Mouse (Mus musculus): ENCODE measurements at regions not wholly inside any gene's neighbourhood (a gene's known extent, or its start where the extent isn't known, plus 50 kb on each side); places are given as distances from the start of the nearest gene placed in this dataset.

DNA sequence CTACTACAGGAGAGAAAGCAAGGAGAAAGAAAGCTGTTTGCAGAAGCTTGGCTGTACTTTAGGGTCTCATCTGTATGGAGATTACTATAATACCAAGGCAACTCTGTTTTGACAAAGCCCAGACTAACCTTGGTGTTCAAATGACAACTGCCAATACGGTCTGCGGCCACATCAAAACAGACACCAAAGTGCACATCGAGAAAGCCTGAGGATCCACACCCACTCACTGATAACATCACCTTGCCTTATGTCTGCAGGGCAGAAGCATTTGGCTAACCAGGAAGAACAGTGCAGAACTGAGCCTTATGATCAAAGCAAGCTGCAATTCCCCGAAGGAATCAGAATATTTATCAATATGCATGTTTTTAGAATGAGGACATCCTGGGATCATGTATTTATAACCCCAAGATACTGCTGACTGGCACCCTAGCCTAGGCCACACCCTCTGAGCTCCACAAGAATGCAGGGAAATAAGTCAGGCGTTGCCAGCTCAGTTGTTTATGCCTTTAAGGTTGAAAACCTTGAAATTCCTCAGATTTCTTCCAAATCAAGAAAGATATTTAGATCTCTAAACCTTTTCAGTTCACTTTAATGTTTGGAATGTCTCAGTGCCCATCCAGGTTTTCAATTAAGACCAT is 154.9 kb upstream of the Agr3 start:
- no peaks in the 10 kb centered on the region for H3K36me3 ChIP-seq (ENCODE audit: insufficient read depth, low read length)
- DNase-seq (ENCODE audit: low spot score) (no peak), ATAC-seq (ENCODE audit: low FRiP score) (no peak)
- WGBS: 68% methylated on average over 5 of the region's 5 CpGs
- no peak overlapping the region for H3K9ac ChIP-seq (replicated peaks; ENCODE audit: low read length, poor library complexity, severe bottlenecking)
- no peaks in the 10 kb centered on the region for H3K27me3 ChIP-seq (ENCODE audit: insufficient read depth, low read length)
- no peak for TF ChIP-seq CTCF (IDR thresholded peaks at IDR 0.05)
- no peak overlapping the region for H3K27ac ChIP-seq (ENCODE audit: low read depth, low read length)
- H3K4me1 ChIP-seq (ENCODE audit: insufficient read depth, low read length): no peaks in the 10 kb centered on the region
- no peak overlapping the region for H3K4me3 ChIP-seq (ENCODE audit: low read depth, low read length)
- H3K9me3 ChIP-seq (ENCODE audit: low read length): no peaks in the 10 kb centered on the region
- no peak overlapping the region for H3K4me2 ChIP-seq (ENCODE audit: low read depth, low read length, poor library complexity, severe bottlenecking)

DNA sequence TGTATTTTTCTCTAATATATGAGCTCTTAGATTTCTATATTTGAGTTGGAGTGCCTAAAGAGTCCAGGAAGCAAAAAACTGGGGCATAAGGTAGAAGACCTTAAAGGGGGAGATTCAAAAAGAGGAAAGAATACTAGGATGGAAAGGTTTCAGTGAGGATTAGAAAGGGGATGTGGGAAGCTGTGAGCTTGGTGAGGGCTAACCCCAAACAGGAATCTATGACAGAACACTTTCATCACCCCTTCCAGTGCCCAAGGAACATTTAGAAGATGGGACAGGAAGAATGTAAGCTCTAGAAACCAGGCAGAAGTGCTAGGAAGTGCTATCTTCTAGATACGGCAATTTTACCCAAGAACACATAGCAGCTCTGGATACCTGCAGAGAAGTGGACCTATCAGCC is 166.5 kb upstream of the Agr3 start:
- TF ChIP-seq CTCF (IDR thresholded peaks at IDR 0.05): no peak
- Histone ChIP-seq H3K27ac (ENCODE audit: low read depth, low read length) (no peak overlapping the region), H3K36me3 (ENCODE audit: insufficient read depth, low read length) (no peaks in the 10 kb centered on the region), H3K27me3 (ENCODE audit: insufficient read depth, low read length) (no peaks in the 10 kb centered on the region), H3K9ac (replicated peaks; ENCODE audit: low read length, poor library complexity, severe bottlenecking) (no peak overlapping the region), H3K4me1 (ENCODE audit: insufficient read depth, low read length) (no peaks in the 10 kb centered on the region), H3K4me3 (ENCODE audit: low read depth, low read length) (no peak overlapping the region), H3K9me3 (ENCODE audit: low read length) (peaks cover under 1% of the 10 kb centered on the region; the same call in 1 of the 2 replicates), H3K4me2 (ENCODE audit: low read depth, low read length, poor library complexity, severe bottlenecking) (no peak overlapping the region)
- no peak for ATAC-seq (ENCODE audit: low FRiP score)
- 100% methylated on average over 1 of the region's 1 CpGs for WGBS
- no peak for DNase-seq (ENCODE audit: low spot score)

DNA sequence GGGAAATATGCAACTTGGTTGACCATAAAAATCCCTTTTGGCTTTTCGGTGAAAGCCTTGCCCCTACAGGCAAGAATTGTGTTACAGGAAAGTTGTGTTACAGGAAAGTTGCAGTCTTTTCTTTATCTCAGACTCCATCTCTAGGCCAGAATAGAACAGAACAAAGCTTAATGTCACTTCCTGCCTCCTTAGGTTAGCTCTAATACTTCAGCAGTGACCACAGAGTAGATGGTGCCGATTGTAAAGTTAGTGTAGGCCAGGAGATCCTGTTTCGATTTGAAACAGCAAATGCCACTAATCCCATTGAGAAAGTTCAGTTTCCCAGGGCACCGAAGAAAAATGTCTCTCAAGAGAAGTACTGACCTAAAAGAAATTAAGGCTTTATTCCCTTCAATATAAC is 170.3 kb upstream of the Agr3 start:
- Histone ChIP-seq H3K27ac (ENCODE audit: low read depth, low read length) (no peak overlapping the region), H3K4me2 (ENCODE audit: low read depth, low read length, poor library complexity, severe bottlenecking) (no peak overlapping the region), H3K9ac (replicated peaks; ENCODE audit: low read length, poor library complexity, severe bottlenecking) (no peak overlapping the region), H3K27me3 (ENCODE audit: insufficient read depth, low read length) (no peaks in the 10 kb centered on the region), H3K9me3 (ENCODE audit: low read length) (peaks cover 3% of the 10 kb centered on the region; the same call in 1 of the 2 replicates), H3K4me1 (ENCODE audit: insufficient read depth, low read length) (no peaks in the 10 kb centered on the region), H3K36me3 (ENCODE audit: insufficient read depth, low read length) (no peaks in the 10 kb centered on the region), H3K4me3 (ENCODE audit: low read depth, low read length) (no peak overlapping the region)
- TF ChIP-seq CTCF (IDR thresholded peaks at IDR 0.05): no peak
- ATAC-seq (ENCODE audit: low FRiP score) (no peak), DNase-seq (ENCODE audit: low spot score) (no peak)
- 73% methylated on average over 4 of the region's 4 CpGs for WGBS

DNA sequence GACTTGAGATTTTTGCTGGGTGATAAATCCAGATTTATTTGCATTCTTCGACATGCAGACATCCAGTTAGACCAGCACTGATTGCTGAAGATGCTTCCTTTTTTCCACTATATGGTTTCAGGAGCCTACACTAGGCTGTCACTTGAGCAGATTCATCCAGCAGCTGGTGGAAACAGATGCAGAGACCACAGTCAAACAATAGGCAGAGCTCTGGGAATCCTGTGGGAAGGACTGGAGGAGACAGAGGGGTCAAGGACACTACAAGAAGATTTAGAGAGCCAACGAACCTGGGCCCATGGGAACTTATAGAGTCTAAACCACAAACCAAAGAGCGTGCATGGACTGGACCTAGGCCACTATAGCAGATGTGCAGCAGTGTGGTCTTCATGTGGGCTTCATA is 177.4 kb upstream of the Agr3 start:
- Histone ChIP-seq H3K4me3 (ENCODE audit: low read depth, low read length) (no peak overlapping the region), H3K9me3 (ENCODE audit: low read length) (0 out of 2 replicates have a peak, but pooled peaks cover 3% of the 10 kb centered on the region)

DNA sequence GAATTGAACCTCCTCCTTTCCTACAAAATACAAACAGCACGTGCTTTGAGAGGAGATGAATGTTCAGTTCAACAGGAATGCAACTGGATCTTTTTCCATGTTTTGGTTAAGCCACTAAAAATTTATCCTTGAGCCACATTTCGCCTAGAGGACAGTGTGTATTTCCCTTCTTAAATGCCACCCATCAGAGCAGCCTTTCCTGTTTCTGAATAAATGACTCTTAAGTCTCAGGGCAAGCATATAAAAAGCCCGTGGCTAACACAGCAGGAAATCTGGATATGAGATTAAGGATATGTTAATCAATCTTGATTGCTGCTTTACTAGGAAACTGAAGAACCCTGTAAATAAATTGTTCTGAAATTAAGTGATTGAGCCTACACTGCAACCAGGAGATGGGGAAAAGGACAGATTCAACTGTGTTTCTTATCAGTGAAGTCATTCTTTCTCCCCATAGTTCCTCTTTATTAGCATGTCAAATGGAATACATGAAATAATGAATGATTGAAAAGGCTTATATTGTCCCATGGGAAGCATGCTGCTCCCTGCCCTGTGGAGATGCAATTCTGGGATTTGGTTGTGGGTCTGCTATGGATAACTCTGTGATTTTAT is 178.6 kb upstream of the Agr3 start:
- WGBS: 38% methylated on average over 3 of the region's 3 CpGs
- DNase-seq (ENCODE audit: low spot score) (no peak), ATAC-seq (ENCODE audit: low FRiP score) (no peak)
- Histone ChIP-seq H3K9me3 (ENCODE audit: low read length) (0 out of 2 replicates have a peak, but pooled peaks cover 3% of the 10 kb centered on the region), H3K4me1 (ENCODE audit: insufficient read depth, low read length) (no peaks in the 10 kb centered on the region), H3K27me3 (ENCODE audit: insufficient read depth, low read length) (no peaks in the 10 kb centered on the region), H3K9ac (replicated peaks; ENCODE audit: low read length, poor library complexity, severe bottlenecking) (no peak overlapping the region), H3K4me2 (ENCODE audit: low read depth, low read length, poor library complexity, severe bottlenecking) (no peak overlapping the region), H3K4me3 (ENCODE audit: low read depth, low read length) (no peak overlapping the region), H3K27ac (ENCODE audit: low read depth, low read length) (no peak overlapping the region), H3K36me3 (ENCODE audit: insufficient read depth, low read length) (no peaks in the 10 kb centered on the region)
- TF ChIP-seq CTCF (IDR thresholded peaks at IDR 0.05): no peak

More for the DNA sequence above, 177.4 kb upstream of the Agr3 start:
- Histone ChIP-seq H3K36me3 (ENCODE audit: insufficient read depth, low read length) (no peaks in the 10 kb centered on the region), H3K4me1 (ENCODE audit: insufficient read depth, low read length) (no peaks in the 10 kb centered on the region), H3K27me3 (ENCODE audit: insufficient read depth, low read length) (no peaks in the 10 kb centered on the region), H3K9ac (replicated peaks; ENCODE audit: low read length, poor library complexity, severe bottlenecking) (no peak overlapping the region), H3K27ac (ENCODE audit: low read depth, low read length) (no peak overlapping the region), H3K4me2 (ENCODE audit: low read depth, low read length, poor library complexity, severe bottlenecking) (no peak overlapping the region)
- DNase-seq (ENCODE audit: low spot score) (no peak), ATAC-seq (ENCODE audit: low FRiP score) (no peak)
- no peak for TF ChIP-seq CTCF (IDR thresholded peaks at IDR 0.05)
- 76% methylated on average over 3 of the region's 3 CpGs for WGBS

DNA sequence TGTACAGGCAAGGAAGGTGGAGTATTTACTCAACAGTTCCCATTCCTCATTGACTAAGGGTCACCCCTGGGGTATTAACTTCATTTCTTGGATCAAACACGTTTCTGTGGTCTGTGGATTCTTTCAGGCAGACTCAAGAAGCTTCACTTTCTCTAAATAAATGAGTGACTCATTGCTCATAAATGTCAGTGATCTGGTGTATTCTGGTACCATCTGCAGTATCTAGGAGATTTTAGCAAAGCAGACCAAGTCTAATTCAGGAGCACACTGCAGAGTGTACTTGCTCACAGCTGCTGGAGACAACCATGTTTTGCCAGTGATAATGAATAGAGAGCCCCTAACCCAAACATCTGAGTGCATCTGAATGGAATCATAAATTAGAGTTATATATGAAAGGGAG is 182.7 kb upstream of the Agr3 start:
- H3K36me3 ChIP-seq (ENCODE audit: insufficient read depth, low read length): no peaks in the 10 kb centered on the region
- H3K9ac ChIP-seq (replicated peaks; ENCODE audit: low read length, poor library complexity, severe bottlenecking): no peak overlapping the region
- no peaks in the 10 kb centered on the region for H3K27me3 ChIP-seq (ENCODE audit: insufficient read depth, low read length)
- ATAC-seq (ENCODE audit: low FRiP score): no peak
- no peak overlapping the region for H3K27ac ChIP-seq (ENCODE audit: low read depth, low read length)
- no peak for DNase-seq (ENCODE audit: low spot score)
- WGBS: 46% methylated on average over 1 of the region's 1 CpGs
- H3K9me3 ChIP-seq (ENCODE audit: low read length): no peaks in the 10 kb centered on the region
- H3K4me1 ChIP-seq (ENCODE audit: insufficient read depth, low read length): no peaks in the 10 kb centered on the region
- TF ChIP-seq CTCF (IDR thresholded peaks at IDR 0.05): no peak
- no peak overlapping the region for H3K4me2 ChIP-seq (ENCODE audit: low read depth, low read length, poor library complexity, severe bottlenecking)
- no peak overlapping the region for H3K4me3 ChIP-seq (ENCODE audit: low read depth, low read length)
